Mouse (Mus musculus) neural tube, embryonic 12.5 days (tissue): ENCODE results near the gene Erlin1. TPM values are rescaled to one million over a fixed set of nuclear protein-coding genes. Genes with fewer than 3 reads are reported as not detected.
A peak's percentile ranks its signal among the peaks of the same experiment; 100 is the strongest.

ENCODE experiments used
- ATAC-seq: fragments of 200-750 bp; cut with Nextera tagmentation; 2 replicates; pipeline ENCODE4 v1.8.0; 2017; ENCODE audit warnings: low read depth, mild to moderate bottlenecking, moderate TSS enrichment, moderate library complexity; ENCODE audit not compliant: low FRiP score
- H3K27ac ChIP-seq: fragments of 300-500 bp; sonication (generic); 2 replicates; pipeline ENCODE4 v1.5.1; 2016
- H3K27me3 ChIP-seq: fragments of 300-500 bp; sonication (generic); replicated peaks from 2 replicates; pipeline ENCODE4 v1.6.1; 2016; ENCODE audit warnings: mild to moderate bottlenecking
- H3K36me3 ChIP-seq: fragments of 300-500 bp; sonication (generic); 2 replicates; pipeline ENCODE4 v1.6.1; 2016; ENCODE audit warnings: mild to moderate bottlenecking
- H3K4me1 ChIP-seq: fragments of 300-500 bp; sonication (generic); 2 replicates; pipeline ENCODE4 v1.6.1; 2016
- H3K4me2 ChIP-seq: fragments of 300-500 bp; sonication (generic); replicated peaks from 2 replicates; pipeline ENCODE4 v1.6.1; 2016; ENCODE audit warnings: mild to moderate bottlenecking
- H3K4me3 ChIP-seq: fragments of 300-500 bp; sonication (generic); 2 replicates; pipeline ENCODE4 v1.5.1; 2016
- H3K9ac ChIP-seq: fragments of 300-500 bp; sonication (generic); 2 replicates; pipeline ENCODE4 v1.6.1; 2016; ENCODE audit warnings: mild to moderate bottlenecking
- H3K9me3 ChIP-seq: fragments of 300-500 bp; sonication (generic); 2 replicates; pipeline ENCODE4 v1.6.1; 2016; ENCODE audit warnings: mild to moderate bottlenecking
- WGBS: fragments of 180-500 bp; shearing (Covaris S2); methylation state at CpG from one replicate; pipeline ENCODE4 v1.1.7; 2016; 5-methylcytosine and 5-hydroxymethylcytosine counted together
- polyA plus RNA-seq: library from polyadenylated mRNA; unstranded; fragments of >200 nt; fragmentation: Nextera tagmentation; extraction: Ambion mirVana; gene quantifications from 2 replicates; pipeline ENCODE4 v1.2.1, GENCODE M21; 2016

Gene Erlin1
- polyA plus RNA-seq, 1 experiment from 2014 or later, result 18.4 TPM

DNA sequence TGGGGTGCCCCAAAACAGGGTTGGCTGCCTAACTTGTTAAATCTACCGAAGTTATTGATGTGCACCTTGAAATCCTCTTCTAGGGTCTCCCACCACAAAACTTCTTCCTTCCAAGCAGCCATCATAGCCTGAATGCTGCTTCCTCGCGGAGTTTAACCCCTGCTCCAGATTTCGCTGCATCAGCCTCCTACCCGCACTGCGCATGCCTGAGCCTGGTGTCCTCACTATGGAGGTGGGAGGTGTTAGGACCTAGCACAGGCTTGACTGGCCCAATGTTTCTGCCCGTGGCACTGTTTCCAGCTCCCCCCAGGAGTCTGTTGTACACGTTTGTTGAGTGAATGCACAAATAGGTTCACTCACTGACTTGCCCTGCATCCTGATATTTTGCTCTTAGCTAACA lies 79.2 kb downstream of the Erlin1 start:
- no peak for ATAC-seq
- Histone ChIP-seq H3K36me3 (no peaks in the 10 kb centered on the region), H3K27ac (no peak overlapping the region), H3K9ac (no peak overlapping the region), H3K4me1 (0 out of 2 replicates have a peak, but pooled peaks cover 5% of the 10 kb centered on the region), H3K4me3 (no peak overlapping the region), H3K4me2 (no peak overlapping the region), H3K27me3 (no peaks in the 10 kb centered on the region), H3K9me3 (no peaks in the 10 kb centered on the region)
- 88% methylated on average over 8 of the region's 8 CpGs for WGBS

DNA sequence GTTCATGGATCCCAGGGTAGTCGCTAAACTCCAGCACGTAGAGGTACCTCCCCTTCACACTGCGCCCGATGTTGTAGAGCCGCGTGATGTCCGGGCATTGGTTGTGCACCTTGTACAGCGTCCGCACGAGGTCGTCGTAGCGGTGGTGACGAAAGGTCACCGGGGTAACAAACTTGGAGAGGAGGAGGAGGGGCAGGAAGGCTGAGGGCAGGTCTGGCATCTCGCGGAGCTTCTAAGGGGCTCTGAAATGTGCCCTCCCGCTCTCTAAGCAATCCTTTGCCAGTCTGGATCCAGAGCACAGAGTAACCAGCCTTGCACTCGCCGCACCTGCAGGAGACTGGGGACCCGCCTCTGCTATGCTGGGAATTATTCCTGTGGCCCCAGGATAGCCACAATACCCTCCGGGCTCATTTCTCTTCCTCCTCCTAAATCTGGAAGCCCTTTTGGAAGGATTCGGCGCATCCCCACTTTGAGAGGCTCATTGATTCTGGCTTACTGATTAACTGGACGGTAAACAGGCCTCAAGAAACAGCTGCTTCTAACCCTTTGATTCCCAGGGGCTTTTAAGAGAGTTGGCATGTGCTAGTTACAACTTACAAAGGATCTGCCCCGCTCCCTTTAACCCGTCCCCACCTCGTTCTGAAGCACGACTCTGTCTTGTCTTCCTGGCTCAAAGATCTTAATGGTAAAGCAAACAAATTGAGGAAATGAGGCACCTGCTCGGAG lies 83.4 kb downstream of the Erlin1 start, which contains the start of gene Cpn1:
Gene Cpn1, minus strand, starts transcription at position 488 of the 726 bp plus-strand sequence.
- ATAC-seq, result no peak

More for the DNA sequence above, 83.4 kb downstream of the Erlin1 start, which contains the start of gene Cpn1:
- H3K27ac ChIP-seq, result no peak within 1 kb of the TSS
- H3K9ac ChIP-seq, result no peak within 1 kb of the TSS
- no peak within 1 kb of the TSS for H3K4me3 ChIP-seq
- H3K36me3 ChIP-seq, result no peaks in the 10 kb centered on the region
- H3K27me3 ChIP-seq, result no peaks in the 10 kb centered on the region
- WGBS, result 6% methylated on average over 30 of the region's 30 CpGs
- H3K4me1 ChIP-seq, result 0 out of 2 replicates have a peak, but pooled peaks cover 5% of the 10 kb centered on the region
- no peaks in the 10 kb centered on the region for H3K9me3 ChIP-seq
- peak within 1 kb of the TSS; percentile 54 for H3K4me2 ChIP-seq

Other genes starting within 250 kb of the Erlin1 start
- gene Dnmbp, start 129.6 kb downstream of the Erlin1 start, polyA plus RNA-seq, result 14.6 and 14.8 TPM in 2 replicates
- gene Cpn1, start 83.2 kb downstream of the Erlin1 start, polyA plus RNA-seq, result 0.30 and 0.47 TPM in 2 replicates
- gene Cyp2c23, start 40.6 kb downstream of the Erlin1 start, polyA plus RNA-seq, result not detected in 2 replicates
- gene Chuk, start 37.7 kb upstream of the Erlin1 start, polyA plus RNA-seq, result 60.8 and 69.1 TPM in 2 replicates
- gene Cwf19l1, start 66.1 kb upstream of the Erlin1 start, polyA plus RNA-seq, result 33.8 and 35.8 TPM in 2 replicates
- 136 and 138 TPM in 2 replicates for gene Bloc1s2, start 76.7 kb upstream of the Erlin1 start, polyA plus RNA-seq
- 1.8 and 1.9 TPM in 2 replicates for gene Pkd2l1, start 122.7 kb upstream of the Erlin1 start, polyA plus RNA-seq
- 1.3 and 1.6 TPM in 2 replicates for gene Scd3, start 133.5 kb upstream of the Erlin1 start, polyA plus RNA-seq
- 353 and 371 TPM in 2 replicates for gene Scd2, start 223.9 kb upstream of the Erlin1 start, polyA plus RNA-seq